Mouse (Mus musculus) stomach, postnatal 0 days (tissue): ENCODE data around the gene Chd1.

Source experiments
- CTCF ChIP-seq: IDR thresholded peaks from 2 replicates; pipeline ENCODE4 v1.5.1; 2016; ENCODE audit warnings: antibody characterized with exemption, low read depth, mild to moderate bottlenecking, moderate library complexity
- EP300 ChIP-seq: optimal IDR thresholded peaks from 2 replicates; pipeline ENCODE3; 2016; ENCODE audit warnings: antibody characterized with exemption

GRCm38 (mm10) chr17:15809949-15810348 lies 105.2 kb downstream of the Chd1 start:
- TF ChIP-seq CTCF (no peak), EP300 (no peak)
